Mouse (Mus musculus) T-helper 1 cell (primary cell): ENCODE data around the gene Wnt16.
"Not testable (repeated sequence)": the region's sequence is repeated elsewhere in the genome, so short reads cannot be mapped to it uniquely, and the experiment has no call there.

Experiments
- in situ Hi-C: fragments of 300-600 bp; cut with MboI, MseI; formaldehyde crosslinking; loops from one replicate; pipeline ENCODE4 v1.15.1; 2025; ENCODE audit warnings: high pct_unique_total_duplicates

Gene Wnt16

GRCm38 (mm10) chr6:22288004-22288736 lies at the start of gene Wnt16:
TSS of gene Wnt16 (plus strand) at chr6:22288227.
- in situ Hi-C loops, result no loop called here

GRCm38 (mm10) chr6:22243321-22243720 lies 44.7 kb upstream of the Wnt16 start:
- in situ Hi-C loops, result no loop called here

- in situ Hi-C loops, result no loop called here
Observed at GRCm38 (mm10) chr6:22246696-22247095, 41.3 kb upstream of the Wnt16 start.

GRCm38 (mm10) chr6:22258784-22259183 lies 29.2 kb upstream of the Wnt16 start:
- in situ Hi-C loops, result no loop called here

- in situ Hi-C loops, result no loop called here
Observed at GRCm38 (mm10) chr6:22262519-22262918, 25.5 kb upstream of the Wnt16 start.

GRCm38 (mm10) chr6:22264094-22264493 lies 23.9 kb upstream of the Wnt16 start:
- in situ Hi-C loops, result not testable (repeated sequence)

- in situ Hi-C loops, result no loop called here
Observed at GRCm38 (mm10) chr6:22266018-22266417, 22.0 kb upstream of the Wnt16 start.

GRCm38 (mm10) chr6:22267807-22268667 lies 20.0 kb upstream of the Wnt16 start:
- in situ Hi-C loops, result no loop called here

GRCm38 (mm10) chr6:22268677-22269076 lies 19.4 kb upstream of the Wnt16 start:
- in situ Hi-C loops, result no loop called here

- in situ Hi-C loops, result loop anchor here (5.0 kb wide), 1 partner anchor 148 kb away; no protein-coding TSS in a partner anchor
Observed at GRCm38 (mm10) chr6:22269840-22270521, 18.0 kb upstream of the Wnt16 start.

GRCm38 (mm10) chr6:22277941-22278340 lies 10.1 kb upstream of the Wnt16 start:
- in situ Hi-C loops, result no loop called here

- in situ Hi-C loops, result no loop called here
Observed at GRCm38 (mm10) chr6:22280217-22280861, 7.7 kb upstream of the Wnt16 start.

GRCm38 (mm10) chr6:22282405-22282804 lies 5.6 kb upstream of the Wnt16 start:
- in situ Hi-C loops, result no loop called here

- in situ Hi-C loops, result no loop called here
Observed at GRCm38 (mm10) chr6:22288737-22289460, 872 bp downstream of the Wnt16 start.

GRCm38 (mm10) chr6:22289461-22290021 lies 1.5 kb downstream of the Wnt16 start:
- in situ Hi-C loops, result no loop called here

- in situ Hi-C loops, result no loop called here
Observed at GRCm38 (mm10) chr6:22290790-22291189, 2.8 kb downstream of the Wnt16 start.

- in situ Hi-C loops, result no loop called here
Observed at GRCm38 (mm10) chr6:22292056-22292455, 4.0 kb downstream of the Wnt16 start.

- in situ Hi-C loops, result no loop called here
Observed at GRCm38 (mm10) chr6:22293922-22294321, 5.9 kb downstream of the Wnt16 start.

- in situ Hi-C loops, result no loop called here
Observed at GRCm38 (mm10) chr6:22297028-22297427, 9.0 kb downstream of the Wnt16 start.

GRCm38 (mm10) chr6:22298059-22298458 lies 10.0 kb downstream of the Wnt16 start:
- in situ Hi-C loops, result no loop called here
